Mouse (Mus musculus) monocyte, adult 5-6 weeks (primary cell): Measurements from ENCODE around the gene Dbh. TPM values are rescaled to one million over a fixed set of nuclear protein-coding genes. Genes with fewer than 3 reads are reported as not detected.
A peak's percentile ranks its signal among the peaks of the same experiment; 100 is the strongest.

Experiments
- ATAC-seq: fragments of 153-309, 156-312 bp; replicated peaks from 2 replicates; pipeline ENCODE4 v1.8.0; 2017; ENCODE audit warnings: mild to moderate bottlenecking; ENCODE audit not compliant: low TSS enrichment, insufficient number of reproducible peaks, severe bottlenecking, poor library complexity, low FRiP score
- total RNA-seq: library from RNA; stranded (forward); fragments of 200-1000, 200-491, 200-594 nt; gene quantifications from 3 replicates; pipeline ENCODE4 v1.2.3, GENCODE M21; 2017

Dbh gene
- total RNA-seq, result not detected in 3 replicates

GRCm38 (mm10) chr2:27164796-27165590 is at the start of gene Dbh:
Dbh (plus strand) TSS chr2:27165233.
- no peak for ATAC-seq

- ATAC-seq, result no peak
Measured at GRCm38 (mm10) chr2:27118452-27118851, 46.6 kb upstream of the Dbh start.

- no peak for ATAC-seq
Measured at GRCm38 (mm10) chr2:27119766-27120165, 45.3 kb upstream of the Dbh start.

GRCm38 (mm10) chr2:27120241-27120641 is 44.8 kb upstream of the Dbh start:
- ATAC-seq, result no peak

- peak; percentile 15; the same call in 1 of the 2 replicates for ATAC-seq
Measured at GRCm38 (mm10) chr2:27121626-27122355, 43.2 kb upstream of the Dbh start.

- no peak for ATAC-seq
Measured at GRCm38 (mm10) chr2:27122578-27122977, 42.5 kb upstream of the Dbh start.

- no peak for ATAC-seq
Measured at GRCm38 (mm10) chr2:27123121-27123520, 41.9 kb upstream of the Dbh start.

GRCm38 (mm10) chr2:27125979-27126378 is 39.1 kb upstream of the Dbh start:
- ATAC-seq, result no peak

GRCm38 (mm10) chr2:27126496-27126895 is 38.5 kb upstream of the Dbh start:
- no peak for ATAC-seq

- 0 out of 2 replicates have a peak, but pooled peaks have one; percentile 6 for ATAC-seq
Measured at GRCm38 (mm10) chr2:27128990-27129389, 36.0 kb upstream of the Dbh start.

GRCm38 (mm10) chr2:27135935-27136334 is 29.1 kb upstream of the Dbh start:
- ATAC-seq, result no peak

- no peak for ATAC-seq
Measured at GRCm38 (mm10) chr2:27136336-27136735, 28.7 kb upstream of the Dbh start.

- ATAC-seq, result no peak
Measured at GRCm38 (mm10) chr2:27136789-27137188, 28.2 kb upstream of the Dbh start.

GRCm38 (mm10) chr2:27138356-27138755 is 26.7 kb upstream of the Dbh start:
- ATAC-seq, result no peak

- no peak for ATAC-seq
Measured at GRCm38 (mm10) chr2:27141950-27142693, 22.9 kb upstream of the Dbh start, which contains the start of gene Fam163b. Fam163b (minus strand) TSS chr2:27142491.

GRCm38 (mm10) chr2:27144957-27145356 is 20.1 kb upstream of the Dbh start:
- ATAC-seq, result no peak

- ATAC-seq, result no peak
Measured at GRCm38 (mm10) chr2:27146840-27147239, 18.2 kb upstream of the Dbh start.

- ATAC-seq, result no peak
Measured at GRCm38 (mm10) chr2:27149457-27149856, 15.6 kb upstream of the Dbh start.

GRCm38 (mm10) chr2:27154466-27155185 is 10.4 kb upstream of the Dbh start:
- ATAC-seq, result no peak
